ENCODE assay signal across 13 mouse cellular contexts in genomic region chr4:103508435-103508834, GRCm38 (mm10).
DNase-seq lines count a peak whose midpoint lies in the region; ATAC-seq and TF ChIP-seq lines count a peak whose summit lies in the region.
"Had no signal": no experiment of that assay in that cellular context is flagged by ENCODE, and none has a peak within 500 bp of the region (broad histone marks: within the 10 kb centered on the region; RNA-seq: fewer than 3 reads in every experiment).

No protein-coding gene starts in this region.

- peak; percentile 36 for ATAC-seq in forebrain, postnatal 0 days
- ATAC-seq in forebrain, embryonic 13.5 days = no peak

- no peak overlapping the region for H3K4me3 ChIP-seq in forebrain, postnatal 0 days (ENCODE audit: low read depth, low read length)
- no peak overlapping the region for H3K4me3 ChIP-seq in forebrain, embryonic 13.5 days
- H3K4me3 ChIP-seq: heart, embryonic 10.5 days; midbrain, embryonic 12.5 days had no signal

- H3K9ac ChIP-seq in forebrain, postnatal 0 days = no peak overlapping the region
- H3K9ac ChIP-seq in forebrain, embryonic 13.5 days = no peak overlapping the region
- H3K9ac ChIP-seq: midbrain, embryonic 12.5 days had no signal

- WGBS in forebrain, postnatal 0 days = 53% methylated on average over 2 of the region's 2 CpGs
- 57% methylated on average over 2 of the region's 2 CpGs for WGBS in forebrain, embryonic 13.5 days

- no peak overlapping the region for H3K4me2 ChIP-seq in forebrain, postnatal 0 days (ENCODE audit: low read depth)
- no peak overlapping the region for H3K4me2 ChIP-seq in forebrain, embryonic 13.5 days
- H3K4me2 ChIP-seq: midbrain, embryonic 12.5 days had no signal

- TF ChIP-seq CTCF in forebrain, postnatal 0 days (IDR thresholded peaks at IDR 0.05; ENCODE audit: low read depth) = no peak

- no peaks in the 10 kb centered on the region for H3K9me3 ChIP-seq in forebrain, postnatal 0 days (ENCODE audit: low read length)
- no peaks in the 10 kb centered on the region for H3K9me3 ChIP-seq in forebrain, embryonic 13.5 days (replicated peaks)
- H3K9me3 ChIP-seq: heart, embryonic 10.5 days; midbrain, embryonic 12.5 days had no signal

- DNase-seq in forebrain, postnatal 0 days = peak; percentile 80
- peak; percentile 77 for DNase-seq in layer of hippocampus, adult 11-12 months (ENCODE audit: low spot score)
- DNase-seq in layer of hippocampus, postnatal 36 days = peak; percentile 75 to 76
- DNase-seq in right cerebral cortex, postnatal 25 days = peak; percentile 37
- DNase-seq in heart, adult 9 months (ENCODE audit: low spot score in 2 of 2) = no peak
- no peak for DNase-seq in lung, adult 18-20 months
- DNase-seq: adrenal gland, adult 8-10 months; lung, postnatal 4 days; thymus, postnatal 36 days had no signal

- H3K36me3 ChIP-seq in forebrain, postnatal 0 days (ENCODE audit: insufficient read depth) = no peaks in the 10 kb centered on the region
- H3K36me3 ChIP-seq in forebrain, embryonic 13.5 days (ENCODE audit: poor library complexity, severe bottlenecking) = no peaks in the 10 kb centered on the region
- H3K36me3 ChIP-seq: heart, embryonic 10.5 days; midbrain, embryonic 12.5 days had no signal

- peak overlapping the region; percentile 50; the same call in 1 of the 2 replicates for H3K27ac ChIP-seq in forebrain, postnatal 0 days (ENCODE audit: low read depth, low read length)
- H3K27ac ChIP-seq in forebrain, embryonic 13.5 days = no peak overlapping the region
- H3K27ac ChIP-seq: heart, embryonic 10.5 days; kidney, postnatal 0 days; midbrain, embryonic 12.5 days had no signal

- H3K27me3 ChIP-seq in forebrain, postnatal 0 days (ENCODE audit: insufficient read depth, low read length) = no peaks in the 10 kb centered on the region
- no peaks in the 10 kb centered on the region for H3K27me3 ChIP-seq in forebrain, embryonic 13.5 days
- H3K27me3 ChIP-seq: midbrain, embryonic 12.5 days had no signal

- H3K4me1 ChIP-seq in forebrain, postnatal 0 days (ENCODE audit: insufficient read depth) = no peaks in the 10 kb centered on the region
- H3K4me1 ChIP-seq in forebrain, embryonic 13.5 days = no peaks in the 10 kb centered on the region
- H3K4me1 ChIP-seq: heart, embryonic 10.5 days; midbrain, embryonic 12.5 days had no signal

Comparison
In these comparisons a context has a peak if more than half of its experiments do, and no peak if none do; other contexts are left out.
1. DNase-seq: peak in forebrain, postnatal 0 days (single experiment), layer of hippocampus, adult 11-12 months (single experiment), layer of hippocampus, postnatal 36 days (2 of 2) and right cerebral cortex, postnatal 25 days (single experiment); none in heart, adult 9 months (0 of 2) and lung, adult 18-20 months (0 of 2).